Mouse (Mus musculus): ENCODE results near the gene Tiam1. TPM values are rescaled to one million over a fixed set of nuclear protein-coding genes. Genes with fewer than 3 reads are reported as not detected.
A peak's percentile ranks its signal among the peaks of the same experiment; 100 is the strongest.

Gene Tiam1
- polyA plus RNA-seq, 1 experiment: 14.1 TPM

- Histone ChIP-seq H3K4me3 (ENCODE audit: control insufficient read depth, insufficient read depth, low read length) (peak overlapping the region; percentile 12; the same call in 1 of the 2 replicates), H3K36me3 (ENCODE audit: control insufficient read depth, insufficient read depth, low read length) (no peaks in the 10 kb centered on the region), H3K4me1 (replicated peaks; ENCODE audit: control insufficient read depth, insufficient read depth, low read length) (peaks cover 43% of the 10 kb centered on the region), H3K27ac (ENCODE audit: control insufficient read depth, insufficient read depth, low read length) (peak overlapping the region; percentile 91), H3K27me3 (ENCODE audit: control insufficient read depth, insufficient read depth, low read length) (no peaks in the 10 kb centered on the region)
- TF ChIP-seq CTCF (IDR thresholded peaks at IDR 0.05; ENCODE audit: borderline replicate concordance, control insufficient read depth, extremely low read depth, insufficient read depth, low read length, poor library complexity): no peak
- TF ChIP-seq POLR2A (IDR thresholded peaks at IDR 0.05; ENCODE audit: control insufficient read depth, extremely low read depth, insufficient read depth, low read length, poor library complexity): no peak
- DNase-seq: peak; percentile 77
- WGBS: 4% methylated on average over 20 of the region's 20 CpGs
Observed at GRCm38 (mm10) chr16:89985702-89986481, 157.7 kb downstream of the Tiam1 start.

DNA sequence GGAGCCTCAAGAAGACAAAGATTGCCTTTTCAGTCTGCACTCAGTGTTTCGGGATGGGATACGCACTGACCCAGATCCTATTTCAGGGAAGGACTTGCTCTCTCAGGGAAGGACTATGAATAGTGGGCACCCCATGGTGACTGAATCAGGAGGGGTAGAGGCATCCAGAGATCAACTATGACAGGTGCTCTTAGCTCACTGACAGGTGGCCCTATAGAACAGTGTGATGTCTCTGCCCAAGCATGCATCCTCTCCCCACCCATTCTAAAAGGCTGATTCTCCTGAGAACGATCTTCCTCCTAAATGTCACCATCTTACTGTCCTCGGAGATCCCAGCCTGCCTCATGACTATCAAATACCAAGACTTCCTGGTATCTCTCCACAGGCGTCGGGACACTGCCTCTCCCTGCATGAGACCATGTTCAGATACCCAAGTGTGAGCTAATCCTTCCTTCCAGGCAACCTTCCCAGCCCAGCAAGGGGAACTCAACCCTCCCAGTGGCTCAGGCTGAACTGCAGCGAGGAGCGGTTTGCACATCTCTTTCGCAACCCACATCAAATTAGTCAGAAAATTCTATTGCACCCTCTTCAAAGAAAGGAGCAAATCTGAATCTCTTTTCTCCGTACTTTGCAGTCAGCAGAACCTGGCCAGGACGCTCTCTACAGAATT is 163.4 kb downstream of the Tiam1 start:
- Histone ChIP-seq H3K36me3 (ENCODE audit: control insufficient read depth, insufficient read depth, low read length) (no peaks in the 10 kb centered on the region), H3K4me3 (ENCODE audit: control insufficient read depth, insufficient read depth, low read length) (no peak overlapping the region), H3K27me3 (ENCODE audit: control insufficient read depth, insufficient read depth, low read length) (no peaks in the 10 kb centered on the region), H3K27ac (ENCODE audit: control insufficient read depth, insufficient read depth, low read length) (no peak overlapping the region), H3K4me1 (replicated peaks; ENCODE audit: control insufficient read depth, insufficient read depth, low read length) (peaks cover 18% of the 10 kb centered on the region)
- no peak for TF ChIP-seq CTCF (IDR thresholded peaks at IDR 0.05; ENCODE audit: borderline replicate concordance, control insufficient read depth, extremely low read depth, insufficient read depth, low read length, poor library complexity)
- TF ChIP-seq POLR2A (IDR thresholded peaks at IDR 0.05; ENCODE audit: control insufficient read depth, extremely low read depth, insufficient read depth, low read length, poor library complexity): no peak
- WGBS: 85% methylated on average over 11 of the region's 11 CpGs
- DNase-seq: no peak

- TF ChIP-seq CTCF (IDR thresholded peaks at IDR 0.05; ENCODE audit: borderline replicate concordance, control insufficient read depth, extremely low read depth, insufficient read depth, low read length, poor library complexity) (no peak), POLR2A (IDR thresholded peaks at IDR 0.05; ENCODE audit: control insufficient read depth, extremely low read depth, insufficient read depth, low read length, poor library complexity) (no peak)
- H3K27ac ChIP-seq (ENCODE audit: control insufficient read depth, insufficient read depth, low read length): no peak overlapping the region
Observed at GRCm38 (mm10) chr16:89975441-89975840, 168.1 kb downstream of the Tiam1 start.

GRCm38 (mm10) chr16:89973814-89974712 is 169.5 kb downstream of the Tiam1 start:
- no peak for DNase-seq
- Histone ChIP-seq H3K27ac (ENCODE audit: control insufficient read depth, insufficient read depth, low read length) (no peak overlapping the region), H3K4me3 (ENCODE audit: control insufficient read depth, insufficient read depth, low read length) (no peak overlapping the region), H3K4me1 (replicated peaks; ENCODE audit: control insufficient read depth, insufficient read depth, low read length) (peaks cover 24% of the 10 kb centered on the region), H3K36me3 (ENCODE audit: control insufficient read depth, insufficient read depth, low read length) (no peaks in the 10 kb centered on the region), H3K27me3 (ENCODE audit: control insufficient read depth, insufficient read depth, low read length) (no peaks in the 10 kb centered on the region)
- TF ChIP-seq CTCF (IDR thresholded peaks at IDR 0.05; ENCODE audit: borderline replicate concordance, control insufficient read depth, extremely low read depth, insufficient read depth, low read length, poor library complexity): no peak
- no peak for TF ChIP-seq POLR2A (IDR thresholded peaks at IDR 0.05; ENCODE audit: control insufficient read depth, extremely low read depth, insufficient read depth, low read length, poor library complexity)
- WGBS: 9% methylated on average over 16 of the region's 16 CpGs

More at GRCm38 (mm10) chr16:89975441-89975840, 168.1 kb downstream of the Tiam1 start:
- WGBS: 92% methylated on average over 9 of the region's 9 CpGs
- no peak for DNase-seq
- H3K4me1 ChIP-seq (replicated peaks; ENCODE audit: control insufficient read depth, insufficient read depth, low read length): peaks cover 27% of the 10 kb centered on the region
- no peaks in the 10 kb centered on the region for H3K36me3 ChIP-seq (ENCODE audit: control insufficient read depth, insufficient read depth, low read length)
- no peak overlapping the region for H3K4me3 ChIP-seq (ENCODE audit: control insufficient read depth, insufficient read depth, low read length)
- H3K27me3 ChIP-seq (ENCODE audit: control insufficient read depth, insufficient read depth, low read length): no peaks in the 10 kb centered on the region

- Histone ChIP-seq H3K36me3 (ENCODE audit: control insufficient read depth, insufficient read depth, low read length) (no peaks in the 10 kb centered on the region), H3K27ac (ENCODE audit: control insufficient read depth, insufficient read depth, low read length) (no peak overlapping the region), H3K27me3 (ENCODE audit: control insufficient read depth, insufficient read depth, low read length) (no peaks in the 10 kb centered on the region), H3K4me1 (replicated peaks; ENCODE audit: control insufficient read depth, insufficient read depth, low read length) (peaks cover 24% of the 10 kb centered on the region), H3K4me3 (ENCODE audit: control insufficient read depth, insufficient read depth, low read length) (no peak overlapping the region)
- TF ChIP-seq CTCF (IDR thresholded peaks at IDR 0.05; ENCODE audit: borderline replicate concordance, control insufficient read depth, extremely low read depth, insufficient read depth, low read length, poor library complexity) (no peak), POLR2A (IDR thresholded peaks at IDR 0.05; ENCODE audit: control insufficient read depth, extremely low read depth, insufficient read depth, low read length, poor library complexity) (no peak)
- WGBS: 19% methylated on average over 15 of the region's 15 CpGs
- no peak for DNase-seq
Observed at GRCm38 (mm10) chr16:89972854-89973487, 170.6 kb downstream of the Tiam1 start.
